ENCODE assay signal across 9 mouse cellular contexts in genomic region chr7:102018590-102018989, GRCm38 (mm10). TPM values are rescaled to one million over a fixed set of nuclear protein-coding genes. Genes with fewer than 3 reads are reported as not detected.
DNase-seq lines count a peak whose midpoint lies in the region; ATAC-seq and TF ChIP-seq lines count a peak whose summit lies in the region.
"Had no signal": no experiment of that assay in that cellular context is flagged by ENCODE, and none has a peak within 500 bp of the region (broad histone marks: within the 10 kb centered on the region; RNA-seq: fewer than 3 reads in every experiment).

Gene Il18bp (minus strand): TSS chr7:102018690.

- TF ChIP-seq EP300 in liver, postnatal 0 days (IDR thresholded peaks at IDR 0.05; ENCODE audit: low read depth) = no peak

- 83% methylated on average over 3 of the region's 3 CpGs for WGBS in heart, embryonic 15.5 days
- 87% methylated on average over 3 of the region's 3 CpGs for WGBS in liver, adult 2 months
- 80% methylated on average over 3 of the region's 3 CpGs for WGBS in liver, postnatal 0 days (ENCODE audit: insufficient replicate concordance)
- 94% methylated on average over 3 of the region's 3 CpGs for WGBS in forebrain, postnatal 0 days

- H3K27ac ChIP-seq in heart, embryonic 15.5 days = peak within 1 kb of the TSS; percentile 64
- H3K27ac ChIP-seq in liver, adult 2 months (replicated peaks; ENCODE audit: insufficient read depth, low read depth, low read length) = peak within 1 kb of the TSS; percentile 79
- peak within 1 kb of the TSS; percentile 68 for H3K27ac ChIP-seq in liver, postnatal 0 days (ENCODE audit: low read depth)
- H3K27ac ChIP-seq in forebrain, postnatal 0 days (ENCODE audit: low read depth, low read length) = no peak within 1 kb of the TSS

- H3K36me3 ChIP-seq in heart, embryonic 15.5 days = peaks cover 40% of the 10 kb centered on the region
- H3K36me3 ChIP-seq in liver, adult 2 months (ENCODE audit: control insufficient read depth, insufficient read depth, low read length) = peaks cover 16% of the 10 kb centered on the region
- peaks cover 61% of the 10 kb centered on the region for H3K36me3 ChIP-seq in liver, postnatal 0 days (replicated peaks; ENCODE audit: insufficient read depth, low read length)
- H3K36me3 ChIP-seq in forebrain, postnatal 0 days (ENCODE audit: insufficient read depth) = peaks cover 84% of the 10 kb centered on the region

- H3K9me3 ChIP-seq in heart, embryonic 15.5 days (replicated peaks) = no peaks in the 10 kb centered on the region
- H3K9me3 ChIP-seq in liver, postnatal 0 days (ENCODE audit: low read length) = no peaks in the 10 kb centered on the region
- no peaks in the 10 kb centered on the region for H3K9me3 ChIP-seq in forebrain, postnatal 0 days (ENCODE audit: low read length)

- H3K4me2 ChIP-seq in heart, embryonic 15.5 days = peak within 1 kb of the TSS; percentile 19; the same call in 1 of the 2 replicates
- H3K4me2 ChIP-seq in liver, postnatal 0 days (ENCODE audit: low read depth, low read length) = peak within 1 kb of the TSS; percentile 66
- no peak within 1 kb of the TSS for H3K4me2 ChIP-seq in forebrain, postnatal 0 days (ENCODE audit: low read depth)

- peaks cover 16% of the 10 kb centered on the region for H3K4me1 ChIP-seq in heart, embryonic 15.5 days (replicated peaks)
- H3K4me1 ChIP-seq in liver, adult 2 months (ENCODE audit: control insufficient read depth, insufficient read depth, low read length) = peaks cover 17% of the 10 kb centered on the region
- H3K4me1 ChIP-seq in liver, postnatal 0 days (ENCODE audit: insufficient read depth) = peaks cover 13% of the 10 kb centered on the region
- no peaks in the 10 kb centered on the region for H3K4me1 ChIP-seq in forebrain, postnatal 0 days (ENCODE audit: insufficient read depth)

- no peak for TF ChIP-seq POLR2A in liver, adult 2 months (IDR thresholded peaks at IDR 0.05; ENCODE audit: extremely low read depth, insufficient read depth, low read length)
- no peak for TF ChIP-seq POLR2A in brain, embryonic 14.5 days (IDR thresholded peaks at IDR 0.05; ENCODE audit: borderline replicate concordance, extremely low read depth, insufficient read depth, insufficient read length, poor library complexity, severe bottlenecking)

- no peak within 1 kb of the TSS; the same call in 1 of the 2 replicates for H3K9ac ChIP-seq in heart, embryonic 15.5 days
- H3K9ac ChIP-seq in liver, adult 2 months (ENCODE audit: low read depth, low read length) = peak within 1 kb of the TSS; percentile 66
- H3K9ac ChIP-seq in liver, postnatal 0 days (replicated peaks) = peak within 1 kb of the TSS; percentile 28
- no peak within 1 kb of the TSS for H3K9ac ChIP-seq in forebrain, postnatal 0 days

- no peaks in the 10 kb centered on the region for H3K79me2 ChIP-seq in liver, adult 2 months (ENCODE audit: control insufficient read depth, insufficient read depth, low read length)

- no peak within 1 kb of the TSS for H3K4me3 ChIP-seq in heart, embryonic 15.5 days
- H3K4me3 ChIP-seq in liver, adult 2 months (ENCODE audit: insufficient read depth, low read depth, low read length) = peak within 1 kb of the TSS; percentile 44
- peak within 1 kb of the TSS; percentile 31 for H3K4me3 ChIP-seq in liver, postnatal 0 days (ENCODE audit: low read depth, low read length)
- H3K4me3 ChIP-seq in forebrain, postnatal 0 days (ENCODE audit: low read depth, low read length) = no peak within 1 kb of the TSS
- H3K4me3 ChIP-seq: myocyte had no signal

- ATAC-seq in heart, embryonic 15.5 days (replicated peaks; ENCODE audit: insufficient number of reproducible peaks, insufficient read depth, low FRiP score, low read depth) = no peak
- no peak for ATAC-seq in liver, postnatal 0 days
- ATAC-seq in forebrain, postnatal 0 days = no peak

- intact Hi-C loops in heart, postnatal 36 days (cut with DNase I) = no loop called here
- intact Hi-C loops in left cerebral cortex, postnatal 36 days (cut with DNase I) = no loop called here

- TF ChIP-seq CTCF in liver, adult 2 months (IDR thresholded peaks at IDR 0.05; ENCODE audit: low read depth, low read length) = no peak
- no peak for TF ChIP-seq CTCF in brain, embryonic 14.5 days (IDR thresholded peaks at IDR 0.05; ENCODE audit: borderline replicate concordance, extremely low read depth, insufficient read depth, insufficient read length)
- no peak for TF ChIP-seq CTCF in liver, postnatal 0 days (IDR thresholded peaks at IDR 0.05; ENCODE audit: low read depth)
- TF ChIP-seq CTCF in forebrain, postnatal 0 days (IDR thresholded peaks at IDR 0.05; ENCODE audit: low read depth) = no peak

- no peaks in the 10 kb centered on the region for H3K27me3 ChIP-seq in heart, embryonic 15.5 days
- no peaks in the 10 kb centered on the region for H3K27me3 ChIP-seq in liver, adult 2 months (ENCODE audit: control insufficient read depth, insufficient read depth, low read length)
- H3K27me3 ChIP-seq in liver, postnatal 0 days (ENCODE audit: insufficient read depth, low read length) = no peaks in the 10 kb centered on the region
- no peaks in the 10 kb centered on the region for H3K27me3 ChIP-seq in forebrain, postnatal 0 days (ENCODE audit: insufficient read depth, low read length)

- no peak for DNase-seq in heart, postnatal 36 days
- DNase-seq in liver, adult 2 months (ENCODE audit: extremely low read depth, low read depth, low spot score) = no peak
- no peak for DNase-seq in liver
- no peak for DNase-seq in brain, embryonic 14.5 days (ENCODE audit: low read depth)
- no peak for DNase-seq in liver, postnatal 0 days
- no peak for DNase-seq in forebrain, postnatal 0 days
- no peak for DNase-seq in left cerebral cortex, postnatal 36 days (ENCODE audit: low spot score in 2 of 2)

RNA-seq across cellular contexts. Expression of gene Il18bp, which starts in this region (rescaled TPM):
- polyA plus RNA-seq in heart, embryonic 15.5 days (2015; fragmentation: Nextera tagmentation; extraction: Ambion mirVana) = 1.5 and 2.3 TPM in 2 replicates
- 1 to 10 TPM; 7.3 to 8.6 TPM for total RNA-seq in heart, postnatal 36 days (2021)
- 15.7 TPM in 2 replicates for total RNA-seq in liver, adult 2 months (2014; rRNA removed)
- polyA plus RNA-seq in liver, adult 2 months (2012; rRNA removed) = 14.2 and 26.4 TPM in 2 replicates
- 18.4 and 19.6 TPM in 2 replicates for polyA plus RNA-seq in brain, embryonic 14.5 days (2012; rRNA removed)
- polyA plus RNA-seq in liver, postnatal 0 days (2015; fragmentation: Nextera tagmentation; extraction: Ambion mirVana) = 37.7 and 40.6 TPM in 2 replicates
- total RNA-seq in forebrain, postnatal 0 days (2014; rRNA removed) = 9.5 and 11.2 TPM in 2 replicates
- 1.7 and 2.8 TPM in 2 replicates for polyA plus RNA-seq in forebrain, postnatal 0 days (2015; fragmentation: Nextera tagmentation; extraction: Ambion mirVana)
- total RNA-seq in left cerebral cortex, postnatal 36 days (2021) = 10 to 100 TPM in 1 of 2 experiments, 1 to 10 TPM in 1; 3.7 to 10.6 TPM

Comparison
In these comparisons a context has a peak if more than half of its experiments do, and no peak if none do; other contexts are left out.
1. H3K4me3 ChIP-seq: peak in liver, adult 2 months (single experiment) and liver, postnatal 0 days (single experiment); none in heart, embryonic 15.5 days (single experiment) and forebrain, postnatal 0 days (single experiment).
2. H3K9ac ChIP-seq: peak in liver, adult 2 months (single experiment) and liver, postnatal 0 days (single experiment); none in heart, embryonic 15.5 days (single experiment) and forebrain, postnatal 0 days (single experiment).